Mouse (Mus musculus) midbrain, postnatal 0 days (tissue): ENCODE data around the gene Dtd2. TPM values are rescaled to one million over a fixed set of nuclear protein-coding genes. Genes with fewer than 3 reads are reported as not detected.

ENCODE experiments used
- ATAC-seq: fragments of 200-750 bp; cut with Nextera tagmentation; 2 replicates; pipeline ENCODE4 v1.8.0; 2017; ENCODE audit warnings: moderate number of reproducible peaks, mild to moderate bottlenecking, moderate TSS enrichment, moderate library complexity; ENCODE audit not compliant: low FRiP score
- DNase-seq: peaks from one replicate; pipeline ENCODE4 v3.0.0-alpha.2; 2015; ENCODE audit warnings: low spot score
- H3K27ac ChIP-seq: fragments of 300-500 bp; sonication (generic); 2 replicates; pipeline ENCODE4 v1.5.1; 2014; ENCODE audit warnings: low read depth, mild to moderate bottlenecking, low read length, mixed read lengths
- H3K27me3 ChIP-seq: fragments of 300-500 bp; sonication (generic); 2 replicates; pipeline ENCODE4 v1.6.1; 2014; ENCODE audit warnings: low read length, control low read depth, mixed read lengths; ENCODE audit not compliant: insufficient read depth
- H3K36me3 ChIP-seq: fragments of 300-500 bp; sonication (generic); 2 replicates; pipeline ENCODE4 v1.6.1; 2014; ENCODE audit warnings: low read length, control low read depth, mixed read lengths; ENCODE audit not compliant: insufficient read depth
- H3K4me1 ChIP-seq: fragments of 300-500 bp; sonication (generic); 2 replicates; pipeline ENCODE4 v1.6.1; 2014; ENCODE audit warnings: mild to moderate bottlenecking, control low read depth, antibody characterized with exemption, low read length, mixed read lengths; ENCODE audit not compliant: insufficient read depth
- H3K4me2 ChIP-seq: fragments of 300-500 bp; sonication (generic); 2 replicates; pipeline ENCODE4 v1.6.1; 2014; ENCODE audit warnings: low read depth, mild to moderate bottlenecking, low read length, mixed read lengths; ENCODE audit not compliant: poor library complexity, severe bottlenecking
- H3K4me3 ChIP-seq: fragments of 300-500 bp; sonication (generic); 2 replicates; pipeline ENCODE4 v1.5.1; 2014; ENCODE audit warnings: low read depth, mild to moderate bottlenecking, low read length, moderate library complexity
- H3K9ac ChIP-seq: fragments of 300-500 bp; sonication (generic); replicated peaks from 2 replicates; pipeline ENCODE4 v1.6.1; 2014; ENCODE audit warnings: mild to moderate bottlenecking, low read length, moderate library complexity, mixed read lengths; ENCODE audit not compliant: poor library complexity, severe bottlenecking
- H3K9me3 ChIP-seq: fragments of 300-500 bp; sonication (generic); 2 replicates; pipeline ENCODE4 v1.6.1; 2016; ENCODE audit warnings: low read length, control low read depth
- CTCF ChIP-seq: IDR thresholded peaks from 2 replicates; pipeline ENCODE4 v1.5.1; 2016; ENCODE audit warnings: antibody characterized with exemption, mild to moderate bottlenecking
- WGBS: fragments of 180-500 bp; shearing (Covaris S2); extraction: QIAGEN DNeasy Blood & Tissue Kit; methylation state at CpG from one replicate; pipeline ENCODE4 v1.1.7; 2014; 5-methylcytosine and 5-hydroxymethylcytosine counted together
- polyA plus RNA-seq: library from polyadenylated mRNA; unstranded; fragments of >200 nt; fragmentation: Nextera tagmentation; extraction: Ambion mirVana; gene quantifications from 2 replicates; pipeline ENCODE4 v1.2.1, GENCODE M21; 2015
- total RNA-seq: library from RNA; depleted of rRNA; stranded (reverse); fragments of >200 nt; gene quantifications from 2 replicates; pipeline ENCODE4 v1.2.3, GENCODE M21; 2014

Dtd2 gene
- total and polyA plus RNA-seq, 2 experiments from 2014 or later = 11.6 to 33.2 TPM

DNA sequence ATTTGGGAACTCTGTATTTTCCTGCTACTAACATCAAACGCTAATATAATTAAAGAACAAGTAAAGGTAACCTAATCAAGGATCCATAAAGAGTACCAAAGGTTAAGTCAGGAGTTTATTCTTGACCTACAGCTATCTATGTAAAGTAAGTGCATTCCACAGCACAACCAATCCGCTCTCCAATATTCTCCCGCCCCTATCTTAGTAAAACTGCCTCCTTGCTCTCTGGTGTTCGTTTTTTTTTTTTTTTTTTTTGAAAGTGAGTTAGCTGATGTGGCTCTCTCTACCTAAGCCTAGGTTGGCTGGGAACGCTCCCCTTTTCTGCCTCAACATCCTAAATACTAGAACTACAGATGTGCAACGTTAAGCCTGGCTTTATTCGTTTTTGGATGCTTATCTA lies 36.4 kb downstream of the Dtd2 start:
- Histone ChIP-seq H3K4me1 (no peaks in the 10 kb centered on the region; the same call in 1 of the 2 replicates), H3K4me2 (peak overlapping the region; percentile 84), H3K9me3 (no peaks in the 10 kb centered on the region), H3K4me3 (peak overlapping the region; percentile 98; the same call in 1 of the 2 replicates), H3K27me3 (no peaks in the 10 kb centered on the region), H3K36me3 (no peaks in the 10 kb centered on the region), H3K27ac (no peak overlapping the region), H3K9ac (no peak overlapping the region)
- no peak for DNase-seq
- no peak for TF ChIP-seq CTCF
- ATAC-seq = no peak
- 25% methylated on average over 7 of the region's 7 CpGs for WGBS

DNA sequence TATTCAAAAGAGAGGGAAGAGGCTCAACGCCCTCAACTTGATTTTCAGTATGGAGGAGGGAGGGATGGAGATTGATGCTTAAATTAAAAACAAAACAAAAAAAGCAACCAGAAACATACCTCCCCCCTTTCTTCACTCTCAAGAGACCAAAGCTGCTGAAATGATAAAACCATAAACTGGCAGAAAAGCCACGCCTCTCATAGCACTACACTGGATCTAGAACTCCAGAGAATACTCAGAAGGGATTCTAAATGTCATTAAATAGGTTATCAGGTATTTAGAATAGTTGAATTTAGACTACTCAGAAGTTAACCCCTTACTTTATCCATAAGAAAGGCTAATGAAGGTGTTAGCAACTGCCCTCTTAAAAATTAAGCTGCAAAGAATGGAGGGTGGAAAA lies 37.2 kb downstream of the Dtd2 start:
- Histone ChIP-seq H3K36me3 (no peaks in the 10 kb centered on the region), H3K4me1 (no peaks in the 10 kb centered on the region; the same call in 1 of the 2 replicates), H3K4me2 (no peak overlapping the region), H3K9ac (no peak overlapping the region), H3K27ac (no peak overlapping the region), H3K27me3 (no peaks in the 10 kb centered on the region), H3K4me3 (no peak overlapping the region), H3K9me3 (no peaks in the 10 kb centered on the region)
- DNase-seq (no peak), ATAC-seq (no peak)
- 87% methylated on average over 2 of the region's 2 CpGs for WGBS
- TF ChIP-seq CTCF = no peak

DNA sequence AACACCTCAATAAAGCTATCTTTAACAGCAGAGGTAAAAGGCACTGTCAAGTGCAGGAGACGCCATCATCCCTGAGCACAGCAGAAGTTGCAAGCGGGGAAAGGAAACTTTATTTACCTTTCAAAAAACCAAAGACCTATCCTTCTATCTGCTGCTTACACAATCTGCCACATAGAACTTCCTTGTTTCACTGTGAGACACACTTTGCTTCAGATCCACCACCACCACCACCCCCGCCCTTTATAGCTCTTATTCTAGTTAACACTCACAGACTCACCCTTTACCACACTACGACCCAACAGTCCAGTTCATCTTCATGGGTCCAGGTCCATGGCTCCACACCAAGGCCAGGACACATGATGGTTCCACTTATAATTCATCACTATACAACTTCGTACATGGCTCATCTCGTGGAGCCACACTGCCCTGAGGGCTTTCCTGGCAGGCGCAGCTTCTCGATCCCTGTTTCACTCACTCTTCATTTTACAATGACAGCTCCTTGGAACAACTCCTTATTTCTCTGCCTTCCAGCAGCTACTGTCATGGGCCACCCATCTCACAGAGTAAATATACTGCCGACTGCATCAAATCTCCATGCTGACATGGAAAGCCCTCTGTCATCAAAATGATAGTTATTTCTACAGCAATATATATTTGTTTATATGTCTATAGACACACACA lies 38.2 kb downstream of the Dtd2 start:
- TF ChIP-seq CTCF = no peak
- H3K4me1 ChIP-seq = no peaks in the 10 kb centered on the region; the same call in 1 of the 2 replicates
- H3K27ac ChIP-seq = no peak overlapping the region
- H3K4me3 ChIP-seq = no peak overlapping the region
- H3K4me2 ChIP-seq = no peak overlapping the region
- no peak overlapping the region for H3K9ac ChIP-seq
- WGBS = 81% methylated on average over 9 of the region's 9 CpGs
- ATAC-seq (no peak), DNase-seq (no peak)
- H3K9me3 ChIP-seq = no peaks in the 10 kb centered on the region
- no peaks in the 10 kb centered on the region for H3K36me3 ChIP-seq
- H3K27me3 ChIP-seq = no peaks in the 10 kb centered on the region

DNA sequence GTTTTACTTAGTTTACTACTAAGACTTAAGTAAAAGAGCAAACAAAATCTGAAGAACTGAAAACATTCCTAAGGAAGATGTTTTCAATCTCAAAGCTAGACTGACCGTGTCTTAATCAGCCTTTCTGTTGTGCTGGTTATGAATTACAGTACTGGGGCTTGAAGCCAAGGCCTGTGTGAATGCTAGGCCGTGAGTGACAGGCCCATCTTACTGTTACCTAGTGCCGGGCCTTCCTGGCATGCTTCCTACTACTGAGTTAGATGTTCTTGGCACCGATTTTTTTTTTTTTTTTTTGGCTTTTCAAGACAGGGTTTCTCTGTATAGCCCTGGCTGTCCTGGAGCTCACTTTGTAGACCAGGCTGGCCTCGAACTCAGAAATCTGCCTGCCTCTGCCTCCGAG lies 48.7 kb downstream of the Dtd2 start:
- peak; percentile 46 for DNase-seq
- Histone ChIP-seq H3K27me3 (no peaks in the 10 kb centered on the region), H3K36me3 (peaks cover 16% of the 10 kb centered on the region), H3K9ac (no peak overlapping the region), H3K4me1 (no peaks in the 10 kb centered on the region), H3K27ac (no peak overlapping the region), H3K4me3 (no peak overlapping the region), H3K9me3 (no peaks in the 10 kb centered on the region), H3K4me2 (no peak overlapping the region)
- WGBS = 77% methylated on average over 5 of the region's 6 CpGs
- no peak for TF ChIP-seq CTCF
- ATAC-seq = no peak

DNA sequence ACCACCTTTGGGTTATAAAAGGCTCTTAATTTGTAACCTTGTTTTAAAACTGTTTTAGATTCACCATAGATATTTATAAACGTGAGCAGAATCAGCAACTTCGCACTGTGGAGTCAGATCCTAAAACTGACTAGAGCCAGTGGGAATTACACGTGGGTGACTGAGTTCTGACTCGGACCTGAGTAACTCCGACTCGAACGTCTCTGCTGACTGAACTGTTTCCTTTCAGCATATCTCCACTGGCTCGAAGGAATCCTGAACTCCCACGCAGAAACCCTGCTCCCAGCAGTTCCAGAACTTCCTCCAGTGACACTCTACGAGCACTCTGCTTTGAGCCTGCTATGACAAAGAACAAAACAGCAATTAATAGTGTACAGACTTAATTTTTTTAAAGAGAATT lies 54.0 kb downstream of the Dtd2 start:
- H3K9ac ChIP-seq = no peak overlapping the region
- no peak for ATAC-seq

DNA sequence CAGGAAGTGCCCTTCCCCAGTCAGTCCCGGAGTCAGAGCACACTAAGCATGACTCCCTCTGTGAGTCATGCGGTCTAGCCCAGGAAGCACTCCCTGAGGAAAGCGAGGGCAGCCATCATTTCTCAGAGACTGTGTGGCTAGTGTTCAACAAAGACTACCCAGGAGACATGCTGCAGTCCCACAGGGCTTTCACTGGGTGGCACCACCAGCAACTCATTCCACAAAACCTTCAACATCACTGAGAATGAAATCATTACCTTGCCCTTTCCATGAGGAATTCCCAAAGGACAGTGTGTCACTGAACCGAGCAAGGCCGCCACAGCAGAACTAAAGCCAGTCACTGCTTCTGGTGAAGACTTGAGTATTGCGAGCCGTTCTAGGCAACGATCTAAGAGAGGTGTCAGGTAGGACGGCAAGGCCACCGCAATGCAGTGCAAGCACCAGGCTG lies 58.8 kb downstream of the Dtd2 start:
- TF ChIP-seq CTCF = peak; percentile 48
- DNase-seq (peak; percentile 38), ATAC-seq (no peak)
- H3K4me3 ChIP-seq = no peak overlapping the region
- WGBS = 86% methylated on average over 10 of the region's 10 CpGs
- H3K9me3 ChIP-seq = no peaks in the 10 kb centered on the region
- no peak overlapping the region for H3K9ac ChIP-seq
- H3K4me2 ChIP-seq = no peak overlapping the region
- peaks cover 40% of the 10 kb centered on the region for H3K36me3 ChIP-seq
- no peaks in the 10 kb centered on the region for H3K27me3 ChIP-seq
- H3K4me1 ChIP-seq = no peaks in the 10 kb centered on the region
- no peak overlapping the region for H3K27ac ChIP-seq

More for the DNA sequence above, 54.0 kb downstream of the Dtd2 start:
- Histone ChIP-seq H3K4me3 (no peak overlapping the region), H3K27ac (no peak overlapping the region), H3K27me3 (no peaks in the 10 kb centered on the region), H3K36me3 (peaks cover 47% of the 10 kb centered on the region), H3K4me1 (no peaks in the 10 kb centered on the region), H3K9me3 (no peaks in the 10 kb centered on the region), H3K4me2 (no peak overlapping the region)
- WGBS = 86% methylated on average over 10 of the region's 10 CpGs
- TF ChIP-seq CTCF = no peak
- DNase-seq = no peak
